Mouse (Mus musculus) urinary bladder, postnatal 36 days (tissue): ENCODE results near the gene Asap2.

ENCODE experiments used
- DNase-seq, 2 experiments: peaks; one replicate each; pipeline ENCODE4 v3.0.0; 2022; ENCODE audit warnings: low spot score in 2 of 2, mixed read lengths in 1 of 2

Asap2 gene

GRCm38 (mm10) chr12:21315923-21316868, 325.9 kb downstream of the Asap2 start, which contains the start of gene Iah1:
Iah1 (plus strand) TSS chr12:21316389.
- DNase-seq, result peak; percentile 84 to 88

DNA sequence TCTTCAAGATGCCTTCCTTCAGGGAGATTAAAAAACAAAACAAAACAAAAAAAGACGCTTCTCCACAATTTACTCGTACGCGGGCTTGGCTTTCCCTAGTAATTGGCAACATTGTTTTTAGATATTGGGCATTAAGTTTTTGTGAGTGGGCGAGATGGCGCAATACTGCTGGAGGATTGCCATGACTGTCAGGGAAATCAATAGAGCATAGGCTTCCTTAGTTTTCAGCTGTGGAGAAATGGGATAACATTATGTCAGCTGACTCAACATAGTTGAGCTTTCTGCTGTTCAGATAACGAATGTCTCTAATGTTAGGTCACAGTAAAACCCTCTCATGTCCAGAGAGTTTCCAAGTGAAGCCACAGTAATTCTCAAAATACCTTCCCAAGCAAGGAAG, 326.6 kb downstream of the Asap2 start:
- peak in 1 of 2 experiments; percentile 69 for DNase-seq

DNA sequence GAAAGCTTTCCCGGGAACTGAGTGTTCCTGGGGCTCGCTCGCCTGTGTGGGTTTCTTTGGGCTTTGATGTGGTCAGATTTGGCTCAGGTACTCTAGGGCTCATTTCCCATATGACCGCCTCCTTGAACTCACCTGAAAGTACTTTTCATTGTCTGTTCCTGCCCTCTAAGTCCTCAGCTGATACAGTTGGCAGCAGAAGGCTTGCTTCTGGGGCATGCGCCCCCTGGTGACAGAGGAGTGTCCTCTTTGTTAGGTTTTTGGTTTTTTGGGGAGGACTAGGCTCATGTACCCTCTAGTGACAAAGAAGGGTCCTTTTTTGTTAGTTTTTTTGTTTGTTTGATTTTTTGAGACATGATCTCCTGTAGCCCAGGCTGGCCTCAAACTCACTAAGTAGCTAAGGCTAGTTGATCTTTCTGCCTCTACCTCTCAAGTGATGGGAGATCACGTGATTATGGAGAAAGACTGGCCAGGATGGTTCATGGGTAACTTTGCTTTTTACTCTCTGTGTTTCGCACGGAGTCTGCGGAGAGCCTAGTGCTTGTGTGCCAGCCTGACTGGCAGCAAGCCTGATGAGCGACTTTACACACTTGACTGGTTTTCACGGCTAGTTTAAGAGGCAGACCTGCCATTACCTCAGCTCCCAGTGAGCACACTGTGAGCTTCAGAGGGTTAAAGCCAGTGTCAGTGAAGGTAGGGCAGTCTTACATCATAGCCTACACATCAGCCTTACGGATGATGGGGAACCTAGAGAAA, 328.1 kb downstream of the Asap2 start:
- DNase-seq, result peak; percentile 52 to 58
